Mouse (Mus musculus): ENCODE results near the gene Hyal3.
A peak's percentile ranks its signal among the peaks of the same experiment; 100 is the strongest.

Hyal3 gene

DNA sequence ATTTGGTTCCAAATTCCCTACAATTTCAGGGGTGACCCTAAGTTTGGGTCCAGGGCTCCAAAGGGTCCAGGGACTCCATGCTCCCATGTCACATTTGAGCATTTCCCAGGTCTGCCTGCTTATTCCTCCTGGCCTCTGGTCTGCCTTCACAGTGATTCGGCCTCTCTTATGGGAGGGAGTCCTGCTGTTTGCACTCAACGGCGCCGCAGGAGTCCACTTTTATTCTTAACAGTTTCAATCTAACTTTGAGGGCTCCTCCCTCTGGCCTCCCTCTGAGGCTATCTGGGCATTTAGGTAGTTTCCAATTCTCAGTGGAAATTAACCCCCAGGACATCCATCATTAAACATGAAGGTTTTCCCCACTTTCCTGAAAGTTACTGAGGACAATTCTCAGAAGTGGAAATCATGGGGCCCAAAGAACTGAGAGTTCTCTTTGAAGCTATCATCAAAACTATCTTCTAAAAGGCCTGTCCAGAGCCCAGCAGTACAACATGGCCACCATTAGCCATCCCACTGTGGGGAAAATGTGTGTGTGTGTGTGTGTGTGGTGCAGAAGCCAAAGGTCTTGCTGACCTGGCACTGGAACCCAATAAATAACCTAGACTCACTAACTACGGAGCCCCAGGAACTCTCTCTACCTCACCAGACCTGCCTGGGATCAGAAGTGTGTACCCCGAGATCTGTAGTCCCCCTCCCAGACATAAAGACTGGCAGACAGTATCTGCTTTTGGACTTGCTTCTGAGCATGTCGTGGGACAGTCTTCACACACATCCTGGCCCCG is 13.9 kb downstream of the Hyal3 start:
- no peak for DNase-seq (ENCODE audit: low spot score in 2 of 2)

DNA sequence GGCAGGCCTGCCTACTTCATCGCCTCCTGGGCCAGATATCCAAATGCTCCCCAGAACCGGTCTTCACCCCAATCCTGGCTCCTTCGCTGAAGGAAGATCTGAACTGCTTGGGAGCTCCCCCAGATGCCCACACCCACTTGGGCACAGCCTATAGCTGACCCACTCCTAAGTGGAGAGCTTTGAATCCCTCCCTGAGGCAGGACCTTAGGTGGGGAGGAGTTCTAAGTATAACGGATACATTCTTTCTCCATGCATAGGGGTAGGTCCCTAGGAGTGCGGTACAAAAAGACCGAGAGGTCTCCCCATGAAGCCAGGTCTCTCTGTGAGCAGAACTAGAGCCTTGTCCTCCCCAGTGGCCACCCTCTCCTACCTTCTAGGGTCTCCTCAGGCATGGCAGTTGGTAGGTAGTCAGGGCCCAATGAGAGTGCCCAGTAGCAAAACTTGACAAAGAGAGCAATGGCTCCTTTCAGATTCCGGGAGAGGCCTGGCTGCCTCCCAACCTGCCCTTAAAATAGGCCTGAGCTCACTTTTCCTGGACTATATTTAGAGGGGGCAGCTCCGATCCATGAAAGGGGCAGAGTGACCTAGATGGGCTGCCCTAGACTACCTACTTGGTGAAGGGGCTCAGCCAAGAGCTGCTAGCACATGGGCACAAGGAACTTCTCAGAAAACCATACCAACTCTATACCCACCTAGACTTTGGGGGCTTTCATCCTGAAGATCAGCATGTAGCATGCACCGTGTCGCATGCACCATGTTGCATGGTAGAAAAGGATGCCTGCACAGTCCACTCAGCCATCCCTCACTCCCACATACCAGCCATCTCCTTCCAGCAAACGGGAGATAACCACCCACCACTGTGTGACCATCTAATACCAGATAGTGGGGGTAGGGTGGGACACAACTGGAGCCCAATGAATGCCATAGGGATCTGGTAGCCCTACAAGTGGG is 16.3 kb downstream of the Hyal3 start:
- DNase-seq (ENCODE audit: low spot score in 2 of 2), result no peak

DNA sequence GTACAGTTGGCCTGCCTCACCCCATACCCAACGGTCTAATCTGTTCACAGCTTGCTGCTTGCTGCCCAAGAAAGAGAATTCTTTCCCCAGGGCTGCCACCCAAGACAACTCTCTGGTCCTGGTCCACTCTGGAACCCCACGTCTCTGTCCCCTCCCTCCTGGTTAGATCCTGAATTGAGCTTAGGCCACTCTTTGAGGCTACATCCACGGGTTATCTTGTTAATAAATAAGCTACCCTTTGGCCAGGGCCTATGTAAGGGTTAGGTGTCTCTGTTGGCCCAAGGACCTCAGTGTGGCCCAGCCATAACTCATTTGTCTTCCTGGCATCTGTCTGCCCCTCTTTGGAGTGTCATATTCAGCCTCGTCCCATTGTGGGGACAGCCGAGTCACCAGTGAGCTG is 17.8 kb downstream of the Hyal3 start:
- no peak for DNase-seq (ENCODE audit: low spot score in 2 of 2)

DNA sequence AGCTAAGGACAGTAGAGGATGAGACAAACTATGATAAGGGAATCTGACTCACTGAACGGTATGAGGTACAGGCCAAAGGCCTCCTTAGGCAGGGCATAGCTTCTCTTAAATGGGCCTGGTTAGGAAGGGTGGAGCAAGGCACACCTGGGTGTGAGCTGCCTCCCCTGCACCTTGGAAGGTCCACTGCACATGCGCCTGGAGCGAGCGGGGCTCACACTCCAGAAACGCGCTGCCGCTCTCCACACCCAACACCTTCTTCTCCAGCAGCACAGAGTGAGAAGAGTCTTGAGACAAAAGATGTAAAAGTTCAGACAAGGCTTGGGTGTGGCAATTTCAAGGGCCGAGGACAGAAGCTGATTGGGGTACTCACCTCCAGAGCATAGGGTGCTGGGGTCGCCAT is 18.8 kb downstream of the Hyal3 start:
- DNase-seq (ENCODE audit: low spot score in 2 of 2), result no peak

DNA sequence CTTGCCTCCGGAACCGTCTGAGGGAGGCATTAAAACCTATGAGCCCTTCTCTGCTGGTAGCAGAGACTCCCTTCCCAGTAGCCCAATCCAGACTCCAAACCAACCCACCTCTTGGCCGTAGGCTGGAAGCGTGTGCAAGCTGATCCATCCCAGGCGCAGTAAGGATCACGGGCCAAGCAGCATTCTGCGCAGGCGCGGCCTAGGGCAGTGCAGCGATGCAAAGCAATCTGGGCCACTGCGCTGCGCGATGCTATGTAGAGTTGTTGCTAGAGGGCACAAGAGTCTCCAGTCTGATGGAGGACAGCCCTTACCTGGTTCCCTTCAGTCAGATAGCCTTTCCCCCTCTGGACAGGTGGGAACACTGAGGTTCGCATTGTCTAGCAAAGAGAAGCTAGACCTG is 19.2 kb downstream of the Hyal3 start:
- DNase-seq (ENCODE audit: low spot score in 2 of 2), result peak in 1 of 2 experiments; percentile 51

DNA sequence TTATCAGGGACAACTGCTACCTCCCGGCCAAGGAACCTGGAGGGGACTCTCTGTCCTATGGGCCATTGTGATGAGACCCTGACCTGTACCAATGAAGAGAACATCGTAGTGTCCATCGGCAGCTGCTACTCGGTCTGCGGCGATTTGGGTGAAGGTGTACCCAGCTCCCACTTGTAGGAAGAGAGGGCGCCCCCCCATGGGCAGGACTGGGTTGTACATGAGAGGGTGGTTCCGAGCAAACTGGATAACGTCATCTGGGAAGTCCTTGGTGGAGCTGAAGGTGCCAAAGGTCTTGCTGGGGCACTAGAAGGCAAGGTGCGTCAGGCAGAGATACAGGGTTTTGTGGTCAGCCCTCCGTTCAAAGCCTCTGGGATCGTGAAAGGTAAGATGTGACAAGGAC is 20.1 kb downstream of the Hyal3 start:
- no peak for DNase-seq (ENCODE audit: low spot score in 2 of 2)

DNA sequence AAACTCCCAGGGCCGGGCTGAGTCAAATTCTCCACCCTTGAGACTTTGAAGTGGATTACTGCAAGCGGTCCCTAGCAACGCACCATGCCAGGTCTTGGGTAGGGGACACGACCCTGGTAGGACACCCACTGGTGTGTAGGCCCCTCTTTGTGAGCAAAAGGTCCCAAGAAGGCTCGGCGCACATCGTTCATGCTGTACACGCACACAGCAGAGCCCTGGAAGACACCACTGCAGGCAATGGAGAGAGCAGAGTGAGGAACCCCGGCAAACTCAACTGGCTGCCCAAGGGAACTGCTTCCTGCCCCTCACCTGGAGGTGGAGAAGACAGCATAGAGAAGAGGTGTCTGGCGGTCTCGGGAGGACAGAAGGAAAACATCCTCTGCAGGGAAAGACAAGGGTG is 20.7 kb downstream of the Hyal3 start:
- no peak for DNase-seq (ENCODE audit: low spot score in 2 of 2)

DNA sequence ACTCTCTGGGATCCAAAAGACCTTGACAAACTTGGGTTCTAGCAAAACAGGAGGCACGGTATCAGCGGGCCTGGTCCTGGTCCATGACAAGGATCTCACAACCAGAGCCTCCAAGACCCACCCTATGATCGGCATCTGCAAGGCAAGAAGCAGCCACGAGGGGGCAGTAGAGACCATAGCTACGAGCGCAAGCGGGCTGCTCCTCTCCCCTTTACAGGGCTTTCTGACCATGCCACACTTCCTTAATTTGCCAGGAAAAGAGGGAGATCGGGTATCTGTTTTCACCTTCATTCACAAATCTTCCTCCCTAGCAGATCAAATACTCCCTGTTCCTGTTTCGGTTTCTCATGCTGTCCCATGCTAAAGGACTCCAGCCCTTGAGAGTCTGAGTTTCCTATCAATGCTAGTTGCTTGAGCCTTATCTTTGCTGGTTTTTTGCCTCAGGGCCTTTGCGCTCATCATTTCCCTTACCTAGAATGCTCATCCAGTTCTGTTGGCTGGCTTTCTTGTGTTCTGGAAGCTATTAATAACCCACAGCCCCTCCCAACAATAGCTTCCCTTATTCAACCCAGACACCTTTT is 21.5 kb downstream of the Hyal3 start:
- DNase-seq (ENCODE audit: low spot score in 2 of 2), result peak; percentile 76 to 78

DNA sequence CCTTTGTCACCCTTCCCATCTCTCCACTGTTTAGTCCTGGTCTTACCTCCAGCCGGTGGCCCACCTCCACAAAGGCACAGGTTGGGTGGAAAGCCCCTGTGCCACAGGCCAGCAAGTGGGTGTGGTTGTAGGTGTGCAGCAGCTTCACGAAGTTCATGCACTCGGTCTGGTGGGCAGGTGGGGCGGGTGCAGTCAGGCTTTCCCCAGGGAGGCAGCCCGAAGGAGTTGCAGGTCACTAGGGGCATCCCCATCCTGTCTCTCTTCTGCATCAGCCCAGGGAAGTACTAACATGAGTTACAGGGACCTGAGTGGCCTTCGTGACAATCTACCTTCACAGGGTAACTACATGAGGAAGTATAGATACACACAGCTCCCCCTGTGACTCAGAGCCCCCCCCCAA is 22.6 kb downstream of the Hyal3 start:
- no peak for DNase-seq (ENCODE audit: low spot score in 2 of 2)

DNA sequence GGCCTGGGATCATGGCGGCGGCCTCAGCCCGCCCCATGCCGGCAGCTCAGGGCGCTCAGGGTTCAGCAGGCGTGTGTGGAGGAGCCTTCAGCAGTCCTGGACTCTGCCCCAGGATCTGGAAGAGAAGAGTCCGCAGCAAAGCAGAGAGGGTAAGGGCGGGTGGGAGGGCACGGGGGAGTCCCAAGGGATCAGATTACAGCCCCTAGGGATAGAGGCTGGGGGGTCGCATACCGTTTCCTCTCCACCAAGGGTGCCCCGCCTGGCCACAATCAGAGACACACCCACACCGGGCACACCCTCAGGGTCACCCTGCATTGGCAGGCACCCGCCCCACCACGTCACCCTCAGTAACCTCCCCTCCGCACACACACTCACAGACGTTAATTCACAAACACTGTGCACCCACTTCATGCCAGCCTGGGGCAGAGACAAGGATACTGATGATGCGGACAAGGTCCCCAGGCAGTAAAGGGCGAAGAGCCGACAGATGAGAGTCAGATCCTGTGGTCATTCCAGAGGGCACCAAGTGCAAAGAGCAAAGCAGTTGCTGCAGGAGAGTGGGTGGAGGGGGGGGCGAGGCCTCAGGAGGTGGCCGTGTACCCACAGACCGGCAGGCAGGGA is 24.5 kb downstream of the Hyal3 start:
- DNase-seq (ENCODE audit: low spot score in 2 of 2), result no peak

DNA sequence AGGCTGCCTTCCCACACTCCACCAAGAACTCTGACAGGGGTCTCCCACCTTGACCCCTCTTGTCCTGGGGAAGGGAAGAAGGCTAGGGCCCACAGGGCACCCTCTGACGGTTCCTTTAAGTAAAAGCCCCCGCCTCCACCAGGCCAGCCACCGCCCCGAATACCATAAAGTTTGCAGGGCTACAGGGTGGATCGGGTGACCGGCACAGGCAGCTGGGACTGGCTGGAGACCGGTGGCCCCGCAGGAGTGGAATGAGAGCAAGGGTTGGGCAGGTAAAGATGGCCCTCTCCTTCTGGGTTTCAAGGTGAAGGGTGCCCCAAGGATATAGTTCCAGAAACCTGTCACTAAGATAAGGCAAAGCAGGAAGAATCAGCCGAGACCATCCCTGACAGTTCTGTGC is 26.0 kb downstream of the Hyal3 start:
- no peak for DNase-seq (ENCODE audit: low spot score in 2 of 2)

DNA sequence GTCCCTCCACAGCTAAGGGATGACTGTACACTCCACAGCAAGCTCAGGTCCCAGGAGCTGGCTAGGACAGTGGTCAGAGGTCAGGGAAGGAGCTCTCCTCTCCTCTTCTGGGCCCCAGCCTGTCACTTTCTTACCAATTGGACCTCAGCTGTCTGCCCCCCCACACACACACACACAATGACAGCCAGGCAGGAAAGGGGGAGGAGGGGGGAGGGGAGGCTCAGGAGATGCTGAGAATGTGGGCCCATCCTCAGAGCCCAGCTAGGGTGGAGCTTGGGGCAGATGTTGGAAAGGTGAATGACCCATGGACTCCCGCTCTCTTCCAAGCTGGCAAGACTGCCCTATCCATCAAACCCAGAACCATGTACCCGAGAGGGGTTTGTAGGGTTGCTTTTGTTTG is 26.4 kb downstream of the Hyal3 start:
- DNase-seq (ENCODE audit: low spot score in 2 of 2), result no peak

DNA sequence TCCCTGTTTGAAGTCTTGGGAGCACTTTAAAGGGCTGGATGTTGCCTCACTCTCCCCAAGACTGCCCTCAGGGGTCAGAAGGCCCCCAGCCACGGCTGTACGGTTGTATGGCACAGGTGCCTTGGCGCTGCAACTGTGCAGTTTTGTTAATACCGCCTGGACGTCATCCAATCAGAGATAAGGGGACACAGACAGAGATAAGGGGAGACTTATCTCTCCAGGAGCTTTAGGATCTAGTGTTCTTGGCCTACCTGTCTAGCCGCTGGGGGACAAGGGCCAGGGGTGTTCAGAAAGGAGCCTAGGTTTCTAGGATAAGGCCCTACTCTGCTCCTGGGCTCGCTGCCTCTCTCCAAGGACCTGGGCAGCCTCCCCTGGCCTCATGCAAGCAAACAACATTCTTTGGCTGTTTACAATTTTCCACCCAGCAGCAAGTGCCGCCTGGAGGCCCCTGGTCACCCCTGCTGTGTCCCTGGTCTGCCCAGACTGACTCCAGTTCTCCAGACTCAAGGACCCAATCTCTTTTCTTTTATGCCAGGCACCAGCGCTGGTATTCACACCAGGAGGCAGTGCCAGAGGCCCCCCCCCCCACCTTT is 27.1 kb downstream of the Hyal3 start:
- no peak for DNase-seq (ENCODE audit: low spot score in 2 of 2)

DNA sequence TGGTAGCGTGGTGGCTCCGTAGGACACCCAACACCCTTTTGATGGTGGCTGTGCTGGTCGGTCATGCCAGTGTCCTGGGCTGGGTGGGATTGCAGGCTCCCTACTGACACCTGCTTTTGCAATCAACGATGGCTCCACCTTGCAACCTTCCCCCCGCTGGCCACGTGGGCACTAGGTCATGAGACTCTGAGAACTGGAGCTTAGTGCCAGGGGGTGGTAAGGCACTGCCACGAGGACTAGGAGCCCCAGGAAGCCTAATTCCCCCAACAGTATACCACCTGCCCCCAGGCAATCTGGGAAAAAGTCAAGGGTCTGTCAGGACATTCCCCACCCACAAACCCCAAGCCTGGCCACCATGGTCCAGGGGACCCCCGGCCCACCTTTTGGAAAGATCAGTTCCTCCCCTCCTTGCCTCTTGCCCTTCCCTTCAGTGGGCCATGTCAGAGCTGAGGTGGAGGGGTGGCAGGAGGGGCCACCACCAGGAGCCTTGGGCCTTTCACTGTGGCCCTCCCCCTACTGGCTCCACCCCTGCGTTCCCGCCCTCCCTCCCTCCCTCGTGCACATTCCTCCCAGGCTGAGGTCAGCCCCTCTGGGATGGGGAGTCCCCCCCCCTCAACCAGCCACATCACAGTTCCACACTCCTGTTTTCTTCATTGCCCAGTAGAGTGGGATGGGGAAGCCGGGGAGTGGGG is 28.3 kb downstream of the Hyal3 start, which contains the start of gene Sema3b:
Gene Sema3b, minus strand, starts transcription at position 489 of the 692 bp plus-strand sequence.
- DNase-seq (ENCODE audit: low spot score in 2 of 2), result no peak

DNA sequence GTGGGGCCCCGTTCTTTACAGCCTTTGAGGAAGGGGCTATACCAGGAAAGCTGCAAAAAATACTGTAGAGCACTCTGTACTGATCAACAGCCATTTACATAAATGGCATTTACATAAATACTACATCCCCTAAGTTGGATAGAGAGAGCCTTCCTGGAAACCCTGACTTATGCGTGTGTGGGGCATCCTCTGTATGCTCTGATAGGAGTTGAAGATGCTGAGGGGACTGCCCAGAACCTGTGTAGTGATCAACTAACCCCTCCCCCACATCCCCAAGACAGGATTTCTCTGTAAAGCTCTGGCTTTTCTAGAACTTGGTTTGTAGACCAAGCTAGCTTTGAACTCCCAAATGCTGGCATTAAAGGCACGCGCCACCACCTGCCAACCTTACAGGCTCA is 28.8 kb downstream of the Hyal3 start:
- DNase-seq (ENCODE audit: low spot score in 2 of 2), result no peak

DNA sequence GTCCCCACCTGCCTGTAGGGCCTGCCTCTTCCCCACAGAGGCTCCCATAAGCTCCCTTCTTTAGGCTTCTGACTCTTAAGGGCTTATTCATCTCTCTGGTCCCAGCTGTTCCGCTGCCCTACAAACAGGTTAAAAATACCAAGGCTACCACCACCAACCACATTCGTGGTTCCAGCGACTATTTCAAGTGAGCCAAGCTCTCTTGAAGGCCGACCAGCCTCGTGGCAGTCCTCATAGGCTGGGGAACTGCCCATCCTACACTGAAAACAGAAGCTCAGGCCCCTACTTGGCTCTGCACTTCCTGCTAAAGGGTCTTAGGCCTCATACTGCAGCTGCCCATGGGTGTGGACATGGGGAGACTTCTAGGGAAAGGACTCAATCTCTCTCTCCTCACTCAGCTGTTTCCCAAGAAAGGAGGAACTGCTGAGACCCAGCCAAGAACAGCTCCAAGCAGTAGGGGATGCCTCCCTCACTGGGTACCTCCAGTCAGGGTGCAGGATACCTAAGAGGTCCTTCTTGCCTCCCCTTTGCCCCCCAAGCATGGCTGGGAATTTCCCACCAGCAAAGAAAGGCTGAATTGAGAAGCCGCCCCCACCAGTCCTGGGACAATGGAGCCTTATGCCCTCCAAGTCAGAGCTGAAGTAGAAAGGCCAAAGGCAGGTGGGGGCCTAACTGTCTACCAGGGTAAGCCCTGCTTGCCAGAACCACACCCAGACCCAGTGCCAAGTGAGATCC is 31.0 kb downstream of the Hyal3 start:
- DNase-seq (ENCODE audit: low spot score in 2 of 2), result no peak

DNA sequence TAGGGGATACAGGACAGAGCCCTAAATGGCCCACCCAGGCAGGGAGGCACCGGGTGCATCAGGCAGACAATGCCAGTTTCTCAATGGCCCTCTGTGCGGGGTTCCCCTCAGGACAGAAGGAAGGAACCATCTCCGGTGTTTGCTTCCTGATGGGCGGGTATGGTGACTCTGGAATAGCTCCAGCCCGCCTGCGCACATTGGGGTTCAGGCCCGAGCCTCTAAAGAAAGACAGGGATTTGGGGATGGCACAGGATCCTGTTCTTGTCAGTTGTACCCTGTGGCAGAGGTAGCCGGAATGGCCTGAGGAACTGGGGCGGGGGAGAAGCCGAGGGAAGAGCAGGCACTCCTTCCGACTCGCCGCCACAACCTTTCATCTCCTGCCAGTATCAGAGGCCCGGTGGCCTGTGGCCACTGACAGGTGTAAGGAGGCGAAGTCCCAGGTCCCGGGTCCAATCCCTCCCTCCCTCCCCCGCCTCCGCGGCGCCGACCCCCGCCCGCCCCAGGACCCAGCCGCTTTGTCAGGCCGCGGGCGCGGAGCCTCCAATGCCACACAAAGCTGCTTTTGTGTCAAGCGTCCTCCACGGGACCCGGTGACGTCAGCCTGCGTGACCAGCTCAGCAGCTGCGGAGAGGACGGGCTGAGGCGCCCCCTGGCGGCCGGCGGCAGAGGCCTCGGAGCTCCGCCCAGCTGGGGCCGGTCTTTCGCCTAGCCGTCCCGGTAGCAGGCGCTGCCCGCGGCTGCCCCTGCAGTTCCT is 31.8 kb downstream of the Hyal3 start:
- peak; percentile 96 to 97 for DNase-seq (ENCODE audit: low spot score in 2 of 2)

DNA sequence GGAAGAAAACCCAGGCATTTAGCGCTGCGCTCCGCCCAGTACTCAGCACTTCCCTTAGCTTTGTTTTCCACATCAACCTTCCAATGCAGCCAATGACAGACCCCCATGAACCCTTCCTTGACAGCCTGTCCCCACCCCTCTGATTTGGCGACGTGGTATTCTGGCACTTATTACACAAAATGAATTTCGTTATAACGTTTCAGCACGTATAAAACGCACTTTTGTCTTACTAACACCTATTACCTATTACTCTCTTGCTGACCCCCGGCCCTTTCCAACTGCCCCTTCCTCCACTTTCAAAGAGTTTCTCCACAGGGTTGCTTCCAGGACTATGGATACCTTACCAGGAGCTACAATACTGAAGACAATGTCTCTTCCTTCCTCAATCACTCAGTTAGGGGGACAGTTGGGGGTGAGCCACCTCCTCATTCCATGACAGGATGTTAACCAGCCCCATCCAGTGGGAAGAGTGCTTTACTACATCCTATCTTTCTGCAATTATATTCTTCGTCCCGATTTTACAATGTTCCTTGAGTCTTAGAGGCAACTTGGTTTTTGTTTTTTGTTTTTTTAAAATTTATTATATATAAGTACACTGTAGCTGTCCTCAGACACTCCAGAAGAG is 32.4 kb downstream of the Hyal3 start:
- no peak for DNase-seq (ENCODE audit: low spot score in 2 of 2)

DNA sequence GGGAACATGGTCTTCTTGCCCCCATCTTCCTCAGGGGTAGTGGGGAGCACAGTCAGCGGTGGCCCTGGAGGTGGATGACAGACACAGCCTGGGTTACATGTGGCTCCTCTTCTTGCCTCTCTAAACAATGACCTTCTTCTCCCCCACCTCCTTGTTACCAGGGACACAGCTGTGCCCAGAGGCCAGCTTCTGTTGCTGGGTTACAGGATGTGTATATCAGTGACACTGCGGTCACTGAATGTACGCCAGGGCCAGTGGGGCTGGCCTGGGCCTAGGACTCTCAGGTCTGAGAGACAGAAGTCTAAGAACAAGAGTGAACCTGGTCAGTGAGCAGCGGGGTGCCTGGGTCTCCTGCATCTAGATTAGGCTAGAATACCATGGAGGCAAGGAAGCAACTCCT is 34.4 kb downstream of the Hyal3 start:
- no peak for DNase-seq (ENCODE audit: low spot score in 2 of 2)

Data from right cerebral cortex, postnatal 36 days (tissue).